Mouse (Mus musculus) liver, embryonic 14.5 days (tissue): ENCODE data around the gene Castor1.

ENCODE experiments used
- CTCF ChIP-seq: IDR thresholded peaks from 2 replicates; pipeline ENCODE4 v1.5.1; 2016; ENCODE audit warnings: antibody characterized with exemption, low read depth, control low read depth
- EP300 ChIP-seq: IDR thresholded peaks from 2 replicates; pipeline ENCODE4 v1.6.1; 2016; ENCODE audit warnings: antibody characterized with exemption, low read depth

DNA sequence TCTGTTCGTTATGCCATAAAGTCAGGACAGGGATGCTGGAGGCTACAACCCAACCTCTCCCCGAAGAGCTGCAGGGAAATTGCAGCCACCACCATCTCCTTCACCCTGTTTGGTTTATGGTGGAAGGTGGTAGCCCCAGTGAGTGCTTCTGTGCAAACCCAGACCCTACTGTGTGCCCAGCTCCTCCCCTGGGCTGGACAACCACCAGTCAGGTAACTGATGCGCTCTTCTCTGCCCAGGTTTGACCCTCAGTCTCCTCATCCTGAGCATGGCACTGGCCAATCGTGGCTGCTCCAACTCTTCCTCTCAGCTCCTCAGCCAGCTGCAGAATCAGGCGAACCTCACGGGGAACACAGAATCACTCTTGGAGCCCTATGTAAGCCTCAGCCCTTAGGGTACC, 20.1 kb downstream of the Castor1 start:
- TF ChIP-seq CTCF (no peak), EP300 (no peak)
